Mouse (Mus musculus) erythroblast, adult 5-6 weeks (primary cell): ENCODE results near the gene Ptpro. TPM values are rescaled to one million over a fixed set of nuclear protein-coding genes. Genes with fewer than 3 reads are reported as not detected.
"Not testable (repeated sequence)": the region's sequence is repeated elsewhere in the genome, so short reads cannot be mapped to it uniquely, and the experiment has no call there.

Experiments used
- ATAC-seq: replicated peaks from 2 replicates; pipeline ENCODE4 v1.8.0; 2016; ENCODE audit warnings: moderate number of reproducible peaks, mild to moderate bottlenecking, moderate TSS enrichment, inconsistent platforms; ENCODE audit not compliant: poor library complexity, low FRiP score, severe bottlenecking
- total RNA-seq, 2 experiments: library from RNA; stranded (forward) in 1 of 2; stranded (reverse) in 1 of 2; fragments of 150-400 nt in 1 of 2; fragments of 200-764, 138-1000 nt in 1 of 2; gene quantifications; 2 replicates each; pipeline versions ENCODE4 v1.2.3 to v1.2.4; 2015 to 2017; ENCODE audit warnings: low replicate concordance in 2 of 2

The Ptpro gene
- total RNA-seq, 2 experiments from 2014 or later, result 5.4 to 5.6 TPM

DNA sequence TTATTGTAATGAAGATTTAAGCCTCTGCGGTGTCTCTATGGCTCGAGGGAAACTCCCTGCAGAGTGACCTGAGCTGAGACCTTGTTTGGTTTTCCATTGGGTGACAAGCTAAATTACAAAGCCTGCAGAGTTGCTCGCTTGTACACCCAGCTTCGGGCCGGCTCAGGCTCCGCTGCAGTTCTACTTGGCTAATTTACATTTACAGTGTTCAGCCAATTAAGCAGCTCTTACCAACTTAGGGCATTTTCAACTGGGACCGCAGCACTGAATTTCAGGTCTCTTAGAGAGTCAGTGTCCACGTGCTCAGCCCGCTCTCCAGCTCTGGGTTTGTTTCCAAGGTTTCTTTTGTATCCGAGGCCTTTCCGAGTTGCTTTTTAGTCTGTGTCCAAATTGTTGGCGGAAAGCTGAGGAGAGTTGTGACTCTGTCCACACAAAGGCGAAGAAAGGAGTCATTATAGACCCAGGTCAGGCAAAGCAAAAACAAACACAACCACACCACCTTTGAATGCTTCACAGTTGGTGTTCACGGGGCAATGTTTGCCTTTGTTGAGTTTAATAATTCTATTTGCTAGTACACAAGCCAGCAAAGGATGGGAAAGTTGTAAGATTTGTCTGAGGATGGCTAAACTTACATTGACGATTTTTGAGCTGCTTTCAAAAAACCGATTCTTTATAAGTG, 185.9 kb downstream of the Ptpro start:
- no peak for ATAC-seq

DNA sequence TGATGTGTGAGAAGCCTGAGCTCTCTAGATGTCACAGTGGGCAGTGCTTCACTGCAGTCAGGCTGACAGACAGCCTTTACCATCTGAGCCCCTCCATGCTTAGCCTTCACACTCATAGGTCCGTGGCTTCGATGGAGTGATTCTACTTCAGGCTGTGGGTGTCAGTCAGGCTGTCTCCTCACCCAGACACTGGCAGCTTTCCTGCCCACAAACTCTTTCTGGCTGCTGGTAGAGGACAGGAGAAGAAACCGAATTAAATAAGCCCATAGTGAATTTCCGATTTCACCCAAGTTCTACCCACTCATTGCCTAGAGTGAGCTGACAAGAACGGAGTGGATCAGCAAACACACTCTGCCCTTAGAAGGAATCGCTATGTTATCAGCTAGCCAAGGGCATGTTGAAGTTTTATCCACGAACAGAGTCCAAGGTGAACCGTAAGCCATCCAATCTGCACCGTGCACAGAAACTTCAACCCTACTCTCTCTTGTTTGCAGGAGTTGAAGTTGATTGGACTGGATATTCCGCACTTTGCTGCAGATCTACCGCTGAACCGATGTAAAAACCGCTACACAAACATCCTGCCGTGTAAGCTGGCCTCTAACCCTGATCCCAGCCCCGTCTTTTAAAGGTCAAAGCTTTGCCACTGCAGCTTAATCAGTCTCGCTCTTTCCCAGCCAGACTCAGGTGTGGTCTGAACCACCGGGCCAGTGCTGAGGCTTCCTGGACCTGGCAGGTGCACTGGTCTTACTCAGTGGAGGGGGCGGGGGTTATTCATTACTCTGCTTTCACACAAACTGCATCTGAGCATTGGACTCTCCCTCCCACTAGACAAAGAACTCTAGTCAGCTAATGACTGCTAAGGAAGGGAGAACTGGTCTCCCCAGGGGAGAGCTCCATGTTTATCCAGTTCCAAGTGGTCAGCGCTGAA, 188.7 kb downstream of the Ptpro start:
- ATAC-seq, result no peak

DNA sequence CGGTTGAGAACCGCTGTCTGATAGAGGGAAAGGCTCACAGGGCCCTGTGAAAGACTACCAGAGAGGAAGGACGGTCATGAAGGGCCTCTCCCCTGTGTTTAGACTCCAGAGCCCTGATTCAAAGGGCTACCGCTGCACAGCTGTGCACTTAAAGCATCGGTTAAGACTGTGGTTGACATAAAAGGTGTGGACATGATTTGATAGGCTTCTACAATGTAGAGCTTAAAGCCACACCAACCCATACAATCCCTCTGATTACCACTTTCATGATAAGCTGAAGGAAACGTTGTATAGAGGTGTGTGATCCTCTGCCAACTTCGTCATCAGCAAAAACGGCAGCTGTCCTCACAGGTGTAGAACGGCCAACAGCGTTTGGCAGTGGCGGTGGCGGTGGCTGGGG, 191.0 kb downstream of the Ptpro start:
- ATAC-seq, result no peak

DNA sequence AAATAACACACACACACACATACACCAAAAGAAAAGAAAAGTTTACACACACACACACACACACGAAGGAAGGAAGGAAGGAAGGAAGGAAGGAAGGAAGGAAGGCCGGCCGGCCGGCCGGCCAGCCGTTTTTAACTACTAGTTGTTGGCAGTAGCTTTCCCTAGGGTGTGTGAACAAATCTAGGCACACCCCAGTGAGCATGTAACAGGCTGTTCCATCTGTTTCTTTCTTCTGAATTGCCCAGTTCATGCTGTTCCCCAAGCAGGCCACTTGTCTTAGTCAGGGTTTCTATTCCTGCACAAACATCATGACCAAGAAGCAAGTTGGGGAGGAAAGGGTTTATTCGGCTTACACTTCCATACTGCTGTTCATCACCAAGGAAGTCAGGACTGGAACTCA, 194.0 kb downstream of the Ptpro start:
- ATAC-seq, result not testable (repeated sequence)

DNA sequence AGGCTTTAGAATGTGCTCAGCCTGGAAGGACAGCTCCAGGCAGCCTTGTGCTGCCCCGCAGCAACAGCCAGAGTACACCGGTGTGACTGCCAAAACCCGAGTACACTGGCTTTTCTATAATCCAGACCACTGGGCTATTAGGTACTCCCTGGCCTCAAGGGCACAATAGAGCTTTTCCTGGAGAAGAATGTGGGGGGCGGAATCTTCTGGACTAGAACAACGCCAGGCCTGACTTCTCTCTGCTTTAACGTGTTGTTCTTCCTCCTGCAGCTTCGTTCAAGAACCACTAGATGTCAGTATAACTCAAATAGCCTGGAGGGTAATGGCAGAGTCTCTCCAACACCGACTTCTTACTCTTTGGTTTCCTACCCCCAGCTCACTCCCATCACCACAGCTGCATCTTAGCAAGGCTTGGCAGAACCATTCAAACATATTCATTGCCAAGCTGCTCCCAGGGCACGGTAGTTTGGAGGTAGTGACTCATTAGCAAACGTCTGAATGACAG, 203.5 kb downstream of the Ptpro start:
- ATAC-seq, result no peak; the same call in 1 of the 2 replicates

DNA sequence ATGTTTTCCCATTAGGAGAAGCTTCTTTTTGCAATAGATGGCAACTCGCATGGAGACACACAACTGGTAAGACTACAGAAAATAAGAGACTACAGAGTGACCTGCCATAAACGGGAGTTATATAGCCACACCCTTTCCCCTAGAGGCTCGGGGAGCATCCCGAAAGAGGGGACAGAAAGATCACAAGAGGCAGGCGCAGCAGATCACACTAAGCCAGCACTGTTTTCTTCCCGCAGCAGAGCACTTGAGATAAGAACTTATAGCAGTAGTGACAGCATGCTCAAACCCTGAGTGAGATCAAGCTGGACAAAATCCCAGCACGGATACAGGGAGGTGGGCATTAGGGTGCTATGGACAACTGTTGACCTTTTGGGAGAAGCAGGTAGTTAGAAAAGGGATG, 203.9 kb downstream of the Ptpro start:
- no peak for ATAC-seq

DNA sequence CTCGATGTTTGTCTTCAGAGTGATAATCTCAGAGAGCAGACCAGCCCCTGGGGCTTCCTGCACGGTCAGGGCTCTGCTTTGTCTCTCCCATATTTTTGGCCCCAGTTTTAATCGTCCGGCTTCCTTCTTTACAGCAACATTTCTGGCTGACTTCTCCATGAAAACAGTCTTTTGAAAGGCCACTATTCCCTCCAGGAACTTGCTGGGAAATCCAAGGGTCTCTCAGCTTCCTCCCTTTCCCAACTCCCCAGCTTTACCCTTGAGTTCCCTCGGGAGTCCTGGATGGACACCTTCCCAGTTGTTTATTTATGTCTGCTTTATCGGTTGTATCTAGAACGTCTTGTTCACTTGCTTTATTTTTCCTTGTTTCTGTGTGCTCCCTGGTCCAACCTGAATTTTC, 205.1 kb downstream of the Ptpro start:
- ATAC-seq, result no peak

DNA sequence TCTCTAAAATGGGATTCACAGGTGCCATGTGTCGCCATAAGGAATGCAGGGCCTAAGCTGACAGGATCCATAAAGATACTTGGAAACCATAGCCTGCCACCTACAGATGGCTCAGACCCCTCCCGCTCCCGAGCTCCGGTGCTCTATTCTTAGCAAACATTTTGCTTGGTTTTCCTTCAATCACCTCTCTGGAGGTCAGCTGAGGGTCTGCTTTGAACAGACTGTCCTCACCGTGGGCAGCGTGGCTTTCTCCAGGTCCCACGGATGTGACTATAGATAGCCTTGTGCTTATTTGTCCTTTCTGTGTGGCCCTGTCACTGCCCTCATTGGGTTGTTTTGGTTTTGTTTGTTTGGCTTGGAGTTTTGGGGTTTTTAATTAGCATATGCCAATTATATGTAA, 206.0 kb downstream of the Ptpro start:
- no peak for ATAC-seq

DNA sequence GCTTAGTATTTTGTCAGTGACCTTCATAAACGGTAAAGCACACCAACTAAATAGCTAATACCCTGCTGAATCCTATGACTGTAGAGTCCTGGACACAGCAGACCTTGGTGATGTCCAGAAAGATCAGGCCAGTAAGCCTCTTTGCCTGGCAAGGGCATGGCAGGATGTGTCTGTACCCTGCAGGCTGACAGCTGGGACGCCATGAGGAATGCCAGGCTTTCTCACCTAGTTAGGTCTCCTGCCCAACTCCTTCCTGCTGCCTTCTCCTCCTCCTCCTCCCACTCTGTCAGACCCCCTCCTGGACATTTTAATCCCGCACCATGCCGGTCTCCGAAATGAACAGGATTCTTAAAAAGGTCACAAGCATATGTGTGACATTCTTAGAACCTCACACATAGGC, 211.7 kb downstream of the Ptpro start:
- ATAC-seq, result no peak

DNA sequence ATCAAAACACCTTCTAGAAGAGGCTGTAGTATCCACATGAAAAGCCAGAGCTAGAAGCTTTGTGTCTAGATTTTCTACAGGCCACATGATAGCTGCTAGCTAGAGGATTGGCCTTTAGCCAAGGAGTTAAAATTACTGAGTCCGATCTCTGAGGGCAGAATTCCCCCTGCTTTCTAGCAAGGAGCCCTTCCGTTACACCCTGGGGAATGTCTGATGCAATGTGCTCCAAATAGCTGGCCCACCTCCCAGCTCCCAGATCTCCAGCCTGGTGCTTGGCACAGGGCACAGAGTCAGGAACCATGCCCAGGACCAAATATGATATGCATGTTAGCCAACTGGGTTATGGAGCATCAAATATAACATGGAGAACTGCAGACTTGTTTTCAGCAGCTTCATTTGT, 213.1 kb downstream of the Ptpro start:
- ATAC-seq, result no peak

DNA sequence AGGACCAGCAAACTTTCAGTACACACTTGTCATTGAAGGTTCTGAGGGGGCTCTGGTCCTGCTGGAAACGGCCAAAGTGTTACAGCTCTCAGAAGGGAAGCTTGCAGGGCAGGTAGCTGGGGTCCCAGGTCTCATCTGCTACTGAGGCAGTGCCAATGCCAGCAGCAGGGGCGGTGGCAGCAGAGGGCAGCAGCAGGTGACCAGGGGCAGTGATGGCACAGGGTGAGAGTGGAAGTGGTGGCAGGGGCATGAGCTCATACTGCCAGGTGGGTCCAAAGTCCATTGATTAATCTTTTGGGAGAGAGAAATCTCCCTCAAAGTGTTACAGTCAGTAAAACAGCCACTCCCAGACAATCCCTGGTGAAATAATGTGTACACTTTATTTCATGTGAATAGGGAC, 214.1 kb downstream of the Ptpro start:
- ATAC-seq, result no peak

DNA sequence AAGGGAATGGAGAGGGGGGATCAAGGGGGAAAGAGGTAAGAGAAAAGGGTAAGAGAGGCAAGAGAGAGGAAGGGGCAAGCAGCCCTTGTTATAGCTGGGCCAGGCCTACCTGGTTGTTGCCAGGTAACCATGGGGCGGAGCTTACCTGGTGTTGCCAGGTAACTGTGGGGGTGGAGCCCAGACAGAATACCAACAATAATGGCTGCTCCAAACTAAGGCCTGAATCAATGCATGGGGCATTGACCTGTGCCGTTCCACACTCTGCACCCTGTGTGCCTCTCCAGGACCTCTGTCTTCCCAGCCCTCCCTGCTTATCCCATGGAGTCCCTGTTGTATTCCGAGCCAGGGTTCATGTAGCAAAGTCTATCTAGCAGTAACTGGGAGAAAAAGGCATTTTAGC, 215.6 kb downstream of the Ptpro start:
- ATAC-seq, result no peak

DNA sequence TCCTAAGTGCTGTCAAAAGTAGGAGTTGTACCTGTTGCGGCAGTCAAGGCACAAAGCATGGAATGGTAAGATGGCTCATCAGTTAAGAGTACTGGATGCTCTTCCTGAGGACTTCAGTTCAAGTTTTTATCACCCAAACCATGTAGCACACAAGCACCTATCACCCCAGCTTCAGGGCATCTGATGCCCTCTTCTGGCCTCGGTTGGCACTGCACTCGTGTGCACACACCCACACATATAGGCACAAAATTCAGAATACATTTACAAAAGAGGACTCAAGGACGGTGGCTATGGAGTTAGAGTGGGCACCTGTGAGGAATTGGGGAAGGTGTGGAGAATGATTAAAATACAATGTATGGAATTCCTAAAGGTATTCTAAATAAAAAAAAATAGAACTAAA, 217.4 kb downstream of the Ptpro start:
- no peak for ATAC-seq

DNA sequence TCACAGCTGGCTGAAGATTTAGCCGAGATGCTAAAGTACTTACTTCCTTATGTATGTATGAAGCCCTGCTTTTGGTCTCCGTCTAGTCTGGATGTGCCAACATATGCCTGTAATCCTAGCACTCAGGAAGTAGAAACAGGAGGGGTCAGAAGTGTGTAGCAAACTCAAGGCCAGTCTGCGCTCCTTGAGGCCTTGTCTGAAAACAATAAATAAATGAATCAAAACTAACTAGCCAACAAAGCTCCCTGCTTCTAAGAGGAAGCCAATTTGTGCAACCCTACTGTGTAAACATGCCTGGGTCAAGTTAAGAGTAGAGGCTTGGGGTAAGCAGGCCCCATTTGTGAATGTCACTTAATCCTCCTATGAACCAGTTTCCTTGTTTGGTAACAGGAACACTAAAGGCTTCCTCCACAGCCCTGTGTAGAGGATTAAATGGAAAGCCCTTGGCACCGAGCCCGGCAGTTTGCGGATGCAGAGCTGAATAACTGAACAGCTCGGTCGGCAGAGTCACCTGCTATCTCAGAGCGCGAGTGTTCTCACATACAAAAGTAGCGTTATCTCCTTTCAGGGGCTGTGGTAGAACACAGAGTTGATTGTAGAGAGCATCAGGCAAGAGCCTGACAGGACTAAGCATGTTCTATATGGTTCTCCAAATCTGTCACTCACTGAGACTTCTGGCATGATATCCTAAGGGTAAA, 218.9 kb downstream of the Ptpro start:
- ATAC-seq, result no peak

DNA sequence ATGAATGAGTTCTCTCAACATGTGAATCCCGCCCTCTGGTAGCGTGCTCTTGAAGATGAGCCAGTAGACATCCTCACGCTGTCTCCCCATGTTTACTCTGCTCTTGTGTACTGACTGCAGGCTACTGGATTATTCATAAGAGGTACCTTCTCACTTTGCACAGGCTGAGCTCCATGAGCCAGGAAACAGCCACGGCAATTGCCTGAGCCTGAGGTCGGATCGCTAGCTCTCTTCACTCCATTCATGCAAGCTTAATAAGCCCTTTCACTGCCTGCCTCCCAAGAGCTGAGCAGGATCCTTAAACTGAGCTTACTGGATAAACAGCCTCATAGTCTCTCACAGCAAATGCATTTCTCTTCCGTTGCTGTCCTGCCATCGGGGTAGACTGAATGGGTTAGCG, 220.0 kb downstream of the Ptpro start:
- no peak for ATAC-seq

DNA sequence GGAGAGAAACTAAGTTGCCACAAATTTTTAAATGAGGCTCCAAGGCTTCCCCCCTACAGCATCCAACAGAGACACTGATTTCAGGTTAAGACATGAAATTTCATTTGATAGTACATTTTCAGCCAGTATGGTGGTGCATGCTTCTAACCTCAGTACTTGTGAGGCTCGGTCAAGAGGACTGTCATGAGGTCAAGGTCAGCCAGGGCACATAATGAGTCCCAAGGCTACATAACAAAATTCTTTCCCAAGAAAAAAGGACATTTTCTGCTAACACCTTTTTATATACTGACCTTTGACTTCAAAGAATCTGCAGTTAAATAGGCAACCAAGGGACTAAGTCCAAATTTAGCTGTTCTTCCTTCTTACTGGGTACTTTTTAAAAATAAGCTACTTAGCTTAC, 221.3 kb downstream of the Ptpro start:
- no peak for ATAC-seq

DNA sequence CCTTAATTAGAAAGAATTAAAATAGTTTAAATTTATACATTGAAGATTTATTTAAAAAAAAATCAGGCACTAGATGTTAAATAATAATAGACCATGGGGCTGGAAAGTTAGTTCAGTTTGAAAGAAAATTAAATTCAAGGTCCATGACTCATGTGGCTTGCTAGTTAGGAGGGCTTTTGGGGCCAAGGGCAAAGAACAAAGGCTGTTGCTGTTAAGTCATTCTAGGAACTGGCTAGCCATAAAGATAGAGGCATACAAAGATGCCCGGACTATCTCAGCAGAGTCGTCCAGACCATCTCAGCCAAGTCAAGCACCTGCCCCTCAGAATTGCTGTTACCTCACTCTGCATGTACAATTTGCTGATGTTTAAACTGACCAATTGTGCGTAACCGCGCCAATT, 223.6 kb downstream of the Ptpro start:
- not testable (repeated sequence) for ATAC-seq

DNA sequence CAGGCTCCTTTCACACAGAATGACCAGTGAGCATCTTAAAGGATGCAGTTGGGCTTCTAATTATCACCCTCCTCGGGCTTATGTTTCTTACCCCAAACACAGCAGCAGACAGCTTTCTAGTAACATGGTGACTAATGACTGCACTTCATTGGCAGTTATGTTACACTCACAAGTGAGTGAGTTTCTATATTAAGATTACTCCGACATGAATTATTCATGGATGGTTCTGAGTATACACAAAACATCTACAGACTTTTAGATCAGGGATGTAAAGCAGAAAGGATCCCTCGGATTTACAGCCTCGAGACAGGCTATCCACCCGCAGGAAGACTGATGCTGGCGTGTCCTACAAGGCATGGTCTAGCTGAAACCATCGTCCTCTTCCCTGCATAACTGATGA, 230.8 kb downstream of the Ptpro start:
- no peak for ATAC-seq

DNA sequence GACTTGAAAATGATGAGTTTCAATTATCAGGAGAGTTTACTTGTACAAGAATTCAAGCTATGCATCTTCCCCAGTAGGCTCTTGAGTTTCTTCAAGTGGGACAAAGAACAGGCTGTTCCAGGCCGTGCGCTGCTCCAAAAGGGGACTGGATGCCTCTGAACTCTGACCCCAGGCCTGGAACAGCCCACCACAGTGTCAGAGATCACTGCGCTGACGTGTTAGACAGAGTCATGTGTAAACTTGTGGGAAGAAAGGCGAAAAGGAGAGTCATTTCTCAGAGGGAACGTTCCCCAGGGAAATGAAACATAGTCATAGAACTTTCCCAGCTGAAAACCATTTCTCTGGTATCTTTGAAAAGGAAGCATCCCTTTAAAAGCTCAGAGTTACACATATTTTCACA, 235.3 kb downstream of the Ptpro start:
- ATAC-seq, result no peak

DNA sequence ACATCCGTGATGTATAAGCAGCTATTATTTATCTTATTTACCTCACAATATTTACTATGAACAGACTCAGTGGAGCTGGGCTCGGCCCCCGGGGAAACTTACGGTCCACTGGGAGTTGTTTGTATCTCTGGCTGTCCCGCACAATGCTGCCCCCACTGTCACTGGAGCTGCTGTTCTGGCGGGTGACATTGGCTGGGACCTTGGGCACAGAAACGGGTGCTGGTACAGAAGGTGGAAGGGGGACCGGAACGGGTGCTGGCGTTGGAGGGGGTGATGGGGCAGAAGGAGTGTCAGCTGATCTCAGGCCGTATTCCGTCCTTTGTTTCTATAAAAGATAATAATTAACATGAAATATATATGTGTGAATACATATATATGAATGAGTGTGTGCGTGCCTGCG, 238.0 kb downstream of the Ptpro start:
- no peak for ATAC-seq

DNA sequence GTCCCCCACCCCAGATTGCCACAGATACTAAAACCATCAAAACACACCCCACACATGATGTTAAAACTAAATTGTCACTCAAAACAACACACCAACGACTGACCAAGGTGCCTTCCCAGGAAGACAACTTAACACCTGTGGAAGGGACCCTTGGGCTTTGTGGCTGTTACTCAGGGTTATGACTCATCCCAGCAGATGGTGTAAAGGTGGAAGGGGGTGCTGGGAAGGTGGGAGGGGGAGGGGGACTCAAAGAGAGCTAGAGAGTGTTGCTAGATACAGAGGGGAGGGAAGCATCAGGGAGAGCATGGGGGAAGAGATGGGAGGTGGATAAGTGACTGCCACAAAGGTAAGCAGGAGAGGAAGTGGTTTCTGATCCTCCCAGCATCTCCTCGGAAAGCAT, 239.5 kb downstream of the Ptpro start:
- ATAC-seq, result no peak
